Mouse (Mus musculus) left cerebral cortex, adult 8-10 months (tissue): ENCODE results near the gene Myct1. TPM values are rescaled to one million over a fixed set of nuclear protein-coding genes. Genes with fewer than 3 reads are reported as not detected.

ENCODE experiments used
- DNase-seq, 2 experiments: peaks; one replicate each; pipeline ENCODE4 v3.0.0; 2022; ENCODE audit warnings: low spot score in 2 of 2
- total RNA-seq, 4 experiments: library from RNA; stranded (reverse); gene quantifications; 2 replicates each; pipeline ENCODE4 v1.2.4; 2022

Myct1 gene
- total RNA-seq = under 1 TPM; 0.28 to 0.53 (median 0.38) TPM

- no peak for DNase-seq
Measured at GRCm38 (mm10) chr10:5593464-5593863, at the start of gene Myct1. TSS of gene Myct1 (plus strand) at chr10:5593775.

DNA sequence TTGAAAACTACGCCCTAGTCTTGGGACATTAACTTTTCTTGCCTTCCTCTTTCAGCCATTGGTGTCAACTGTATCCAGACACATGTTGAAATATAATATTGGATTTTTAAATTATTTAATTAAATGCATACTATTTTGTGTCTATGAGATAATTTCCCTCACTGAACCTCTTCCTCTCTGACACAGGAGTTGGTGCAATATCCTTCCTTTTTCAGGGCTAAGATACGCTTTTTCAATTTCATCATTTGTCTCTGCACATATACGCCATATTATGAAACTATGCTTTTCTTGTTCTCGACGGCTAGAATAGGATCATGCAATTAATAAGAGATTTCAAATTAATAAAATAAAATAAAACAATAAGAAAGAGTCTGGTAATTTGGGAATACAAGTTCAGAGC is 47.1 kb upstream of the Myct1 start:
- DNase-seq = no peak

GRCm38 (mm10) chr10:5547769-5548168 is 45.8 kb upstream of the Myct1 start:
- no peak for DNase-seq

DNA sequence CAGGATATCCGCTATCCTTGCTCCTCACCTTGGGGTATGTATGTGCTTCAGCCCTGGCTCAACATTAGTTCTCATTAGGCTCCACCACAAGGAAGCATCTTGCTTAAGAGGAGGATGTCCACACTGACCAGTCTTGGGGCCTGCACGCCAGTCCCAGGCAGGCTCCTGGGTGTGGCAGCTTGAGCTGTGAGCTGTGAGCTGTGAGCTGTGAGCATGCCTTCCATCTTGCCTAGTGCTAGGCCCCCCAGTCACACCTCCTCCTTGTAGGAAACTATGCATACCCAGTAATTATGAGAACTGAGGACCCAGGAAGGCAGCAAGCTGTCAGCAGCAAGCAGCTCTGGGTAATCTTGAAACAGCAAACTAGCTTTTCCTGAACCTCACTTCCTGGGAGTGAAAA is 44.9 kb upstream of the Myct1 start:
- no peak for DNase-seq

DNA sequence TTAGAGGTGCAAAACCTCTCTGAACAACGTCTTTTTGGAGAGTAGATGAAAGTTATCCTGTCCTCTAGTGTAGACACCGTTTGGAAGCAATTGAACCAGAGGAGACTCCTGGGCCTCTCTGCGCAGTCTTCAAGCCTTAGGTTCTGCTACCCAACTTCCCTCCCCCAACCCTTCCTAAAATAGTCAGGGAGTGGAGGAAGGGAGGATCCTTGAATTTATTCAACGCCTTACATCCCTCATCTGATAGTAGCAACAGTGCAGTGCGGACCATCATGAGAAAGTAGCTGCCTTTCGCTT is 43.8 kb upstream of the Myct1 start:
- DNase-seq = no peak

DNA sequence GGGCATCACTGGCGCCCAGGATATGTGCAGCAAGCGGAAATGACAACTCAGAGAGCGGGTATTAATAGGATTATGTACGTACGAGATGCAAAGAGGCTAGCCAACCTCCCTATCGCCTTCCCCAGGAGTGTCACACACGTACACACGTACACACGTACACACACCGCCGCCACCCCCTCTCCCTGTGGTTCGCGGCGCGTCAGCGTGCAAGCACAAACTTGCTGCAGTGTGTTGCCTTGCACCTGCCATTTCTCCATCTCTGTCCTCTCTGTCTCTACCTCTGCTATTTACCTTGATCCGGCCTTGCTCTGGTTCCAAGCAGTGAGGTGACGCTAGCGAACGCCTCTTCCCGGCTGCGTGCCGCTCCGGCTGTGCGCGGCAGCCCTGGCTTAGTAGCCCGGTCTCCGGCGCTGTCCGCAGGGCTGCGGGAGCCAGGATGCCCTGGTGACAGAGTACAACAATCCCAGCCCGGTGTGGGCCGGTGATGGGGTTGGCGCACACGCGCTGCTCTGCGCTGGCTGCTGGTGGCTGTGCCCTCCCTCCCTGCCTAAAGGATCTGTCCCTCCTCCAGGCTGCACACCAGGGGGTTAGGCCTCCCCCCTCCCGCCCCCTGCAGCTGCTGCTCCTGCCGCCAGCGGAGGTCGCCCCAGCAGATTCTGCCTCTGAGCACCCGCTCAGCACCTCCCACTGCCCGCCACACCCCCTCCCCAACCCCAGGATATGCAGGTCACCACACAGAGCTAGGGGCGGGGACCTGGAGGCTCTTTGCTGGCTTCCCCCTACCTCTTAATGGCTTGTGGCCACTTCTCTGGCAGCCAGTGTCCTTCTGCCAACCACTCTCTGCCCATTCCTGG is 43.2 kb upstream of the Myct1 start:
- DNase-seq = peak; percentile 60 to 72

GRCm38 (mm10) chr10:5551382-5551781 is 42.2 kb upstream of the Myct1 start, which contains the start of gene Syne1:
TSS of gene Syne1 (minus strand) at chr10:5551482.
- DNase-seq = no peak

GRCm38 (mm10) chr10:5554941-5555340 is 38.6 kb upstream of the Myct1 start:
- DNase-seq = no peak

DNA sequence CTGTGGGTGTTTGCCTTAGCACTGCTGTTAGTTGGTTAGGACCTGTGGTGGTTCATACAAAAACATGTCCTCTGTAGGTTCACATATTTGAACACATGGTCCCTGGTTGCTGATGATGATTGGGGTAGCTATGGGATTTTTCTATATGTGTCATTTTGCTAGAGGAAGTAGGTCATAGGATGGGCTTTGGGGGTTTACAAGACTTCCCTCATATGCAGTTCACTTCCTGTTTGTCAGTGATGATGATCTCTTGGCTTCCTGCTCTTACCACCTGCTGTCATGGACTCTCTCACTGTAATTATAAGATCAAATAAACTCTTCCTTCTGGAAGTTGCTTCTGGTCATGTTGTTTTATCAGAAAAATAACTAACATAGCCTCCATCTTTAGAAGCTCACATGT is 34.8 kb upstream of the Myct1 start:
- DNase-seq = no peak

DNA sequence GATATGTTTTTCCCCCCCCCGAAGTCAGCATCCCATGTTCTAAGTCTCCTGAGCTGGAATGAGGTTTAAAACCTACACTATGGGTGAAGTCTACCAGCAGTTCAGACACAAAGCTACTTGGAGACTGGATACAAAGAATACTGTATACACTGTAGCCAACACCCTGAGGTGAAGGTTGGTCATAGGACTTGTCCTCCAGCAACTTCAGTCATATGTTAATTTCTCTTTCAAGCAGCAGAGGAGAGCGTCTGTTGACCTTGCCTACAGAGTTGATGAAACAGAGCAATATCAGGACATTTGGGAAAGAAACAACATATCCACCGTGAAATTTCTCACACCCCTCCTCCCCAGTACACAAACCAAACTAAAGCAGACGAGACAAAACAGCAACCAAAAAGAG is 33.0 kb upstream of the Myct1 start:
- no peak for DNase-seq

DNA sequence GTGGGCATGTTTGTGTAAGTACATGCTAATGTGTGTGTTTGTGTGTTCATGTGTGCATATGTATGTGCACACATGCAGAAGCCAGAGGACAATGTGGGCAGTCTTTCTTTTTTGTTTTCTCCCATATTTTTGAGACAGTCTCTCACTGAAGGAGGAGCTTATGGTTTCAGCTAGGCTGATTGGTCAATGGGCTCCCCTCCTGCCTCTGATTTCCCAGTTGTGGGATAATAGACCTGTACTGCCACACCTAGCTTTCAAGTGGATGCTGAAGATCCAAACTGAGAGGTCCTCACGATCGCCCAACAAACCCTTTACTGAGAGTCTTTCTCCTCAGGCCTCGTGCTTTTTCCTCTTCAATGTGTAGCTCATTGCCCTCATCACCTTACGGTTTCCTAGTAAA is 31.9 kb upstream of the Myct1 start:
- no peak for DNase-seq

GRCm38 (mm10) chr10:5568991-5569390 is 24.6 kb upstream of the Myct1 start:
- DNase-seq = no peak

DNA sequence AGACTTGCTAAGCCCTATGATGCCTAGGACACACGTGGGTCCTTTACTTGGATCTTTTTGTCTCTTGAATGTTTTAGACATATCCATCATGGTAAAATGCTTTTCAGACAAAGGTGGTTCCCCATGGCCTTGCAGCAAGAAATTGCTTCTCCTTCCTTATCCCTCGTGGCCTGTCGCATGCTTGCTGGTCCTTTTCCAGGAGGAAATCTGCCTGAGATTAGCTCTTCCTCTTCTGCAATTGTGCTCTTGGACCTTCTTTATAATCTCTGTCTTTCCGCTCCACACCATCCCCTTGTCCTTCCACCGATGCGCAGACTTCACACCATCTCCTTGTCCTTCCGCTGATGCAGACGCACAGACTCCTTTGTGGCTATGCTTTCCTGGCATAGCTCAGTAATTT is 23.5 kb upstream of the Myct1 start:
- no peak for DNase-seq

DNA sequence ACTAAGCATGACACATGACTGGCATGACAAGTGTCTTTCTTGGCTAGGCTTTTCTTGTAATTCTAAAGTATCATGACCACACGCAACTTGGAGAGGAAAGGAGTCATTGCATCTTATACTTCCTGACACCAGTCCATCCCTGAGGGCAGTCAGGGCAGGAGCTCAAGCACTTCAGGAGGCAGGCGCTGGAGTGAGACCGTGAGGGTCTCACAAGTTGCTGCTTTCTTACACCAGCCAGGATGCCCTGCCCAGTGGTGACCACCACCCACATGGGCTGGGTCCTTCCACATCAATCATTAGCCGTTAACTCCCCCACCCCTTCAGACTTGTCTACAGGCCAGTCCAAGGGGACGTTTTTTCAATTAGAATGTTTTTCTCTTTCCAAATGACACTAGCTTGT is 22.2 kb upstream of the Myct1 start:
- DNase-seq = no peak

GRCm38 (mm10) chr10:5573328-5573727 is 20.2 kb upstream of the Myct1 start:
- no peak for DNase-seq

- no peak for DNase-seq
Measured at GRCm38 (mm10) chr10:5591061-5591460, 2.5 kb upstream of the Myct1 start.

GRCm38 (mm10) chr10:5591996-5592395 is 1.6 kb upstream of the Myct1 start:
- no peak for DNase-seq

- no peak for DNase-seq
Measured at GRCm38 (mm10) chr10:5594457-5594856, 882 bp downstream of the Myct1 start.

GRCm38 (mm10) chr10:5596559-5596958 is 3.0 kb downstream of the Myct1 start:
- DNase-seq = no peak

- peak; percentile 6 to 38 for DNase-seq
Measured at GRCm38 (mm10) chr10:5600123-5600522, 6.5 kb downstream of the Myct1 start.

GRCm38 (mm10) chr10:5603512-5603911 is 9.9 kb downstream of the Myct1 start:
- DNase-seq = no peak

GRCm38 (mm10) chr10:5604371-5604770 is 10.8 kb downstream of the Myct1 start:
- DNase-seq = no peak

DNA sequence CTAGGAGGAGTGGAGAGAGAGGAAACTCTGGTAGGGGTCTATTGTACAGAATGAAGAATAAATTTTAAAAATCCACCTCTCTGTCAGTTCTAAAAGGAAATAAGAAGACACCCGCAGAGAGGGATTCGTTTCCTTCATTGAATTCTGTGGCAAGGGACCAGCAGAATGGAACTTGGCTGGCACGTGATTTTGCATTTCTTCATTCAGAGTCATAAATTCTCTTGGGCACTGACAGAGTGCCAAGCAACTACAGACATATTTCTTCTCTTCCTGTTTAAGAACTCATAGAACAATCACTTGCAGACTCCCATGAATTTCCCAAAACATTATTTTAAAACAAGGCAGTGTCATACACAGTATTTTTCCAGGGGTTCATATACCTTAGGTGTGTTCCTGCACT is 15.3 kb downstream of the Myct1 start:
- DNase-seq = no peak
